Mouse (Mus musculus) heart, adult 2 months (tissue): ENCODE data around the gene Cad.

ENCODE experiments used
- CTCF ChIP-seq: fragments of 200-600 bp; IDR thresholded peaks from 2 replicates; pipeline ENCODE4 v1.8.1; 2022; ENCODE audit warnings: antibody characterized with exemption, mild to moderate bottlenecking, moderate library complexity
- EP300 ChIP-seq: fragments of 200-500 bp; IDR thresholded peaks from 2 replicates; pipeline ENCODE4 v1.6.1; 2011; ENCODE audit warnings: low read depth, low read length, control low read depth; ENCODE audit not compliant: insufficient read depth
- POLR2A ChIP-seq: fragments of 200-500 bp; IDR thresholded peaks from 2 replicates; pipeline ENCODE4 v1.6.1; 2011; ENCODE audit warnings: mild to moderate bottlenecking, low read depth, low read length, control low read depth; ENCODE audit not compliant: insufficient read depth

GRCm38 (mm10) chr5:31110781-31111180 is 56.2 kb downstream of the Cad start:
- TF ChIP-seq CTCF (peak; percentile 77), POLR2A (no peak), EP300 (no peak)
